Mouse (Mus musculus) embryonic fibroblast, embryonic 13.5 days (primary cell): ENCODE data around the gene Rexo1.

Experiments used
- CTCF ChIP-seq: IDR thresholded peaks from 2 replicates; pipeline ENCODE4 v1.5.1; 2011; ENCODE audit warnings: mild to moderate bottlenecking, control low read depth, low read length, moderate library complexity, borderline replicate concordance; ENCODE audit not compliant: insufficient read depth
- POLR2A ChIP-seq: IDR thresholded peaks from 2 replicates; pipeline ENCODE4 v1.6.1; 2011; ENCODE audit warnings: low read depth, mild to moderate bottlenecking, control low read depth, low read length, moderate library complexity

DNA sequence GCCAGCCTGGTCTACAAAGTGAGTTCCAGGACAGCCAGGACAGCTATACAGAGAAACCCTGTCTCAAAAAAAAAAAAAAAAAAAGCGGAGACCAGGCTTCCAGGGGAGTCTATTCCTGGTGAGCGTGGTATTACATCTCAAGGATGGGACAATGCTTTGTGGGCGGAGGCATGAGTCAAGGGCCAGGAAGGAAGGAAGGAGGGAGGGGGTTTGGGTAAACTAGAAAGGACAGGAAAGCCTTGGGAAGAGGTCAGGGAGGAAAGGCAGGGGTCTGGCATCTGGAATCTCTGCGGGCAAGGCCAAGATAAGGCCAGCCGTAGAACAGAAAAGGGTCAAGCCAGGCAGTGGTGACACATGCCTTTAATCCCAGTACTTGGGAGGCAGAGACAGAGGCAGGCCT, 21.9 kb downstream of the Rexo1 start:
- TF ChIP-seq POLR2A (no peak), CTCF (no peak)
